Mouse (Mus musculus) cerebellum, adult 2 months (tissue): ENCODE measurements around the gene Ptges.
A peak's percentile ranks its signal among the peaks of the same experiment; 100 is the strongest.

Source experiments
- CTCF ChIP-seq: fragments of 200-500 bp; IDR thresholded peaks from 2 replicates; pipeline ENCODE4 v1.5.1; 2011; ENCODE audit warnings: low read depth, mild to moderate bottlenecking, control low read depth, low read length, moderate library complexity, borderline replicate concordance; ENCODE audit not compliant: insufficient read depth
- POLR2A ChIP-seq: fragments of 200-500 bp; IDR thresholded peaks from 2 replicates; pipeline ENCODE4 v1.6.1; 2011; ENCODE audit warnings: low read length, control low read depth, borderline replicate concordance; ENCODE audit not compliant: insufficient read depth

GRCm38 (mm10) chr2:30929483-30930045 lies at the start of gene Ptges:
- TF ChIP-seq POLR2A, result peak; percentile 35; the same call in 1 of the 2 replicates
- peak; percentile 66 for TF ChIP-seq CTCF
